Mouse (Mus musculus) heart, postnatal 10 days (tissue): ENCODE measurements around the gene Dnajc22. TPM values are rescaled to one million over a fixed set of nuclear protein-coding genes. Genes with fewer than 3 reads are reported as not detected.

ENCODE experiments used
- microRNA-seq, 2 experiments: library from miRNA; unstranded; fragments of <30 nt; microRNA quantifications; one replicate each; pipeline ENCODE4 v1.2.0; 2022
- total RNA-seq, 2 experiments: library from RNA; stranded (reverse); gene quantifications; 2 replicates each; pipeline ENCODE4 v1.2.3; 2021

The Dnajc22 gene
- total RNA-seq, 2 experiments from 2014 or later = 0.37 to 0.98 TPM

Small RNA genes within 50 kb of the gene (microRNA-seq; reads per million reads assigned to microRNA genes)
- 0 to 1.7 reads per million in 2 experiments for gene Mir6960

Other genes starting within 250 kb of the Dnajc22 start
- gene Kmt2d, start 222.0 kb upstream of the Dnajc22 start, total RNA-seq = 10 to 100 TPM; 63.0 to 72.1 TPM
- 1 to 10 TPM; 1.6 to 2.8 TPM for gene Rhebl1, start 198.6 kb upstream of the Dnajc22 start, total RNA-seq
- gene Dhh, start 194.6 kb upstream of the Dnajc22 start, total RNA-seq = 1 to 10 TPM; 2.8 to 3.8 TPM
- 10 to 100 TPM; 15.4 to 16.1 TPM for gene Lmbr1l, start 174.9 kb upstream of the Dnajc22 start, total RNA-seq
- 100 to 1,000 TPM; 373 to 402 TPM for gene Tuba1b, start 158.6 kb upstream of the Dnajc22 start, total RNA-seq
- not detected for gene Gm49450, start 139.6 kb upstream of the Dnajc22 start, total RNA-seq
- 100 to 1,000 TPM; 263 to 273 TPM for gene Tuba1a, start 139.5 kb upstream of the Dnajc22 start, total RNA-seq
- gene Tuba1c, start 63.3 kb upstream of the Dnajc22 start, total RNA-seq = 10 to 100 TPM; 80.7 to 99.8 TPM
- under 1 TPM; 0.27 to 0.53 TPM for gene Prph, start 38.0 kb upstream of the Dnajc22 start, total RNA-seq
- gene Troap, start 18.6 kb upstream of the Dnajc22 start, total RNA-seq = 1 to 10 TPM; 6.5 to 6.7 TPM
- gene C1ql4, start 5.4 kb upstream of the Dnajc22 start, total RNA-seq = not detected
- gene Spats2, start 32.7 kb downstream of the Dnajc22 start, total RNA-seq = 10 to 100 TPM; 16.7 to 18.8 TPM
- 1 to 10 TPM in 1 of 2 experiments, under 1 TPM in 1; 0.57 to 1.3 TPM for gene Kcnh3, start 131.7 kb downstream of the Dnajc22 start, total RNA-seq
- 10 to 100 TPM; 73.3 to 75.3 TPM for gene Mcrs1, start 158.8 kb downstream of the Dnajc22 start, total RNA-seq
- gene Prpf40b, start 201.9 kb downstream of the Dnajc22 start, total RNA-seq = 10 to 100 TPM; 30.5 to 38.7 TPM
- gene Fam186b, start 202.7 kb downstream of the Dnajc22 start, total RNA-seq = under 1 TPM; 0.14 to 0.15 TPM